Mouse (Mus musculus) C2C12 (cell line): ENCODE measurements around the gene Csrnp2.

ENCODE experiments used
- CTCF ChIP-seq: IDR thresholded peaks from one replicate; pipeline ENCODE4 v1.5.1; 2011; ENCODE audit not compliant: control insufficient read depth, insufficient read depth, insufficient read length
- MYOD1 ChIP-seq: IDR thresholded peaks from one replicate; pipeline ENCODE4 v1.6.1; 2011; ENCODE audit warnings: low read depth; ENCODE audit not compliant: control insufficient read depth, insufficient read length
- MYOG ChIP-seq: IDR thresholded peaks from one replicate; pipeline ENCODE4 v1.6.1; 2011; ENCODE audit not compliant: control insufficient read depth, insufficient read length; ENCODE audit errors: extremely low read depth
- USF1 ChIP-seq: IDR thresholded peaks from one replicate; pipeline ENCODE4 v1.6.1; 2011; ENCODE audit warnings: low read depth, mild to moderate bottlenecking, control low read depth, moderate library complexity

GRCm38 (mm10) chr15:100494647-100495046 lies 641 bp downstream of the Csrnp2 start:
- no peak for TF ChIP-seq CTCF
- TF ChIP-seq MYOD1, result no peak
- no peak for TF ChIP-seq MYOG
- no peak for TF ChIP-seq USF1
